26 mouse cellular contexts compared by ENCODE assay signal in genomic region chr6:4664313-4664712, GRCm38 (mm10).
DNase-seq lines count a peak whose midpoint lies in the region; ATAC-seq and TF ChIP-seq lines count a peak whose summit lies in the region.
"Had no signal": no experiment of that assay in that cellular context is flagged by ENCODE, and none has a peak within 500 bp of the region (broad histone marks: within the 10 kb centered on the region; RNA-seq: fewer than 3 reads in every experiment).

No protein-coding gene starts in this region.

- H3K9ac ChIP-seq in midbrain, embryonic 16.5 days (ENCODE audit: low read depth, low read length), result no peak overlapping the region
- H3K9ac ChIP-seq: hindbrain, embryonic 12.5 days; midbrain, embryonic 15.5 days had no signal

- H3K9me3 ChIP-seq in midbrain, embryonic 16.5 days (replicated peaks; ENCODE audit: control insufficient read depth, low read length, poor library complexity, severe bottlenecking), result no peaks in the 10 kb centered on the region
- H3K9me3 ChIP-seq: hindbrain, embryonic 12.5 days; midbrain, embryonic 10.5 days; midbrain, embryonic 15.5 days had no signal

- 75% methylated on average over 2 of the region's 2 CpGs for WGBS in midbrain, embryonic 16.5 days

- intact Hi-C loops in gastrocnemius, adult 2 months (cut with DNase I), result no loop called here

- no peaks in the 10 kb centered on the region for H3K79me2 ChIP-seq in C2C12 (ENCODE audit: control insufficient read depth, insufficient read depth)

- no peak for TF ChIP-seq CTCF in C2C12 (IDR thresholded peaks at IDR 0.05; ENCODE audit: control insufficient read depth, insufficient read depth, insufficient read length)
- no peak for TF ChIP-seq CTCF in gastrocnemius, adult 2 months (IDR thresholded peaks at IDR 0.05)

- H3K27ac ChIP-seq in gastrocnemius, adult 2 months, result no peak overlapping the region
- H3K27ac ChIP-seq in midbrain, embryonic 16.5 days (ENCODE audit: low read length), result no peak overlapping the region
- H3K27ac ChIP-seq: hindbrain, embryonic 12.5 days; kidney, postnatal 0 days; midbrain, embryonic 10.5 days; midbrain, embryonic 15.5 days had no signal

- no peak overlapping the region for H3K4me3 ChIP-seq in C2C12 (ENCODE audit: insufficient read depth, poor library complexity, severe bottlenecking)
- H3K4me3 ChIP-seq in gastrocnemius, adult 2 months, result no peak overlapping the region
- H3K4me3 ChIP-seq in midbrain, embryonic 16.5 days (ENCODE audit: low read depth, low read length), result no peak overlapping the region
- H3K4me3 ChIP-seq: hindbrain, embryonic 12.5 days; midbrain, embryonic 10.5 days; midbrain, embryonic 15.5 days had no signal

- H3K79me3 ChIP-seq in C2C12 (ENCODE audit: low read depth), result no peaks in the 10 kb centered on the region

- peak; percentile 74 for ATAC-seq in megakaryocyte, adult 5-6 weeks (ENCODE audit: poor library complexity, severe bottlenecking)
- no peak for ATAC-seq in midbrain, embryonic 16.5 days
- ATAC-seq: forebrain, embryonic 14.5 days; lung, postnatal 0 days; midbrain, embryonic 15.5 days had no signal

- H3ac ChIP-seq in C2C12 (ENCODE audit: control insufficient read depth, insufficient read length, low read depth), result no peak overlapping the region

- no peaks in the 10 kb centered on the region for H3K36me3 ChIP-seq in C2C12 (ENCODE audit: control insufficient read depth, insufficient read depth)
- H3K36me3 ChIP-seq in midbrain, embryonic 16.5 days (ENCODE audit: control insufficient read depth, insufficient read depth, low read length), result no peaks in the 10 kb centered on the region
- H3K36me3 ChIP-seq: hindbrain, embryonic 12.5 days; midbrain, embryonic 10.5 days; midbrain, embryonic 15.5 days had no signal

- no peak overlapping the region for H3K4me2 ChIP-seq in midbrain, embryonic 16.5 days (ENCODE audit: low read length)
- H3K4me2 ChIP-seq: hindbrain, embryonic 12.5 days; midbrain, embryonic 15.5 days had no signal

- H3K4me1 ChIP-seq in midbrain, embryonic 16.5 days (ENCODE audit: control insufficient read depth, insufficient read depth, low read length), result no peaks in the 10 kb centered on the region
- H3K4me1 ChIP-seq: hindbrain, embryonic 12.5 days; midbrain, embryonic 15.5 days had no signal

- no peaks in the 10 kb centered on the region for H3K27me3 ChIP-seq in C2C12 (ENCODE audit: control insufficient read depth, insufficient read depth, insufficient read length)
- H3K27me3 ChIP-seq in midbrain, embryonic 16.5 days (ENCODE audit: control insufficient read depth, insufficient read depth, low read depth, low read length), result no peaks in the 10 kb centered on the region
- H3K27me3 ChIP-seq: hindbrain, embryonic 12.5 days; midbrain, embryonic 15.5 days had no signal

- DNase-seq in 416B (ENCODE audit: low read depth) (peak; percentile 91), adipocyte (ENCODE audit: low spot score) (peak; percentile 26)
- DNase-seq in heart, postnatal 4 days, result no peak
- no peak for DNase-seq in gastrocnemius, adult 2 months
- DNase-seq: adrenal gland, postnatal 25 days; cerebellum, adult 18-20 months; cerebellum, postnatal 14 days; gastrocnemius, postnatal 36 days; heart, postnatal 14 days; kidney, adult 8-10 months; layer of hippocampus, postnatal 36 days; left cerebral cortex, postnatal 4 days; lung, adult 18-20 months; lung, postnatal 4 days; right cerebral cortex, adult 18-20 months; spleen, adult 18-20 months; thymus, postnatal 25 days had no signal

TF ChIP-seq in C2C12, 6 proteins besides CTCF, POLR2A, EP300 and RAD21:
- TF ChIP-seq FOSL1 (IDR thresholded peaks at IDR 0.05; ENCODE audit: insufficient read depth, low read length, poor library complexity, severe bottlenecking) (no peak), MYOD1 (IDR thresholded peaks at IDR 0.05; ENCODE audit: control insufficient read depth, insufficient read length, low read depth) (no peak), CEBPB (IDR thresholded peaks at IDR 0.05; ENCODE audit: low read depth) (peak; percentile 27), USF1 (IDR thresholded peaks at IDR 0.05; ENCODE audit: low read depth) (no peak)
TF ChIP-seq in C2C12: peak in this region for 1.

Comparison
In these comparisons a context has a peak if more than half of its experiments do, and no peak if none do; other contexts are left out.
1. DNase-seq: peak in 416B (single experiment) and adipocyte (single experiment); none in heart, postnatal 4 days (single experiment) and gastrocnemius, adult 2 months (single experiment).